Mouse (Mus musculus): ENCODE data around the gene Atp7b. TPM values are rescaled to one million over a fixed set of nuclear protein-coding genes. Genes with fewer than 3 reads are reported as not detected.

Atp7b gene
- total RNA-seq, 1 experiment from 2014 or later: not detected

- no peak for ATAC-seq (replicated peaks; ENCODE audit: insufficient number of reproducible peaks, low FRiP score, low TSS enrichment, poor library complexity, severe bottlenecking)
These were observed 104.8 kb downstream of the Atp7b start for GRCm38 (mm10) chr8:21955321-21955720.

- no peak for ATAC-seq (replicated peaks; ENCODE audit: insufficient number of reproducible peaks, low FRiP score, low TSS enrichment, poor library complexity, severe bottlenecking)
These were observed 112.6 kb downstream of the Atp7b start for GRCm38 (mm10) chr8:21947311-21948017.

GRCm38 (mm10) chr8:21946462-21946861 is 113.6 kb downstream of the Atp7b start, which contains the start of gene Defb13:
Gene Defb13 (plus strand): TSS chr8:21946762.
- no peak for ATAC-seq (replicated peaks; ENCODE audit: insufficient number of reproducible peaks, low FRiP score, low TSS enrichment, poor library complexity, severe bottlenecking)

Other genes with a start within 250 kb of the Atp7b start
- not detected in 3 replicates for gene Defb50, start 236.8 kb downstream of the Atp7b start, total RNA-seq (2017)
- not detected in 3 replicates for gene Defb2, start 220.4 kb downstream of the Atp7b start, total RNA-seq (2017)
- gene Defb10, start 201.4 kb downstream of the Atp7b start, total RNA-seq (2017): not detected in 3 replicates
- not detected in 3 replicates for gene Defb9, start 174.9 kb downstream of the Atp7b start, total RNA-seq (2017)
- not detected in 3 replicates for gene Defb11, start 153.9 kb downstream of the Atp7b start, total RNA-seq (2017)
- not detected in 3 replicates for gene Defb15, start 127.6 kb downstream of the Atp7b start, total RNA-seq (2017)
- not detected in 3 replicates for gene Defb35, start 122.0 kb downstream of the Atp7b start, total RNA-seq (2017)
- not detected in 3 replicates for gene Defb13, start 113.5 kb downstream of the Atp7b start, total RNA-seq (2017)
- not detected in 3 replicates for gene Fam90a1a, start 101.6 kb downstream of the Atp7b start, total RNA-seq (2017)
- not detected in 3 replicates for gene Ccdc70, start 90.5 kb downstream of the Atp7b start, total RNA-seq (2017)
- 11.0 to 16.5 TPM (median 11.2 TPM) in 3 replicates for gene Alg11, start 416 bp upstream of the Atp7b start, total RNA-seq (2017)
- gene Nek5, start 64.7 kb upstream of the Atp7b start, total RNA-seq (2017): not detected in 3 replicates
- 1.2 to 4.3 TPM (median 3.9 TPM) in 3 replicates for gene Nek3, start 106.1 kb upstream of the Atp7b start, total RNA-seq (2017)
- gene Ckap2, start 125.5 kb upstream of the Atp7b start, total RNA-seq (2017): 2.8 to 6.6 TPM (median 2.8 TPM) in 3 replicates
- gene Vps36, start 132.5 kb upstream of the Atp7b start, total RNA-seq (2017): 40.5 to 54.9 TPM (median 49.6 TPM) in 3 replicates
- gene Thsd1, start 167.0 kb upstream of the Atp7b start, total RNA-seq (2017): 0.43 to 1.4 TPM in 2 of 3 replicates, not detected in the other
- gene Tpte, start 223.1 kb upstream of the Atp7b start, total RNA-seq (2017): not detected in 3 replicates

All from monocyte, adult 5-6 weeks (primary cell).